Mouse (Mus musculus): ENCODE measurements around the gene Fubp1. TPM values are rescaled to one million over a fixed set of nuclear protein-coding genes. Genes with fewer than 3 reads are reported as not detected.
A peak's percentile ranks its signal among the peaks of the same experiment; 100 is the strongest.

The Fubp1 gene
- total and polyA plus RNA-seq, 2 experiments from 2014 or later: 135 to 257 TPM

DNA sequence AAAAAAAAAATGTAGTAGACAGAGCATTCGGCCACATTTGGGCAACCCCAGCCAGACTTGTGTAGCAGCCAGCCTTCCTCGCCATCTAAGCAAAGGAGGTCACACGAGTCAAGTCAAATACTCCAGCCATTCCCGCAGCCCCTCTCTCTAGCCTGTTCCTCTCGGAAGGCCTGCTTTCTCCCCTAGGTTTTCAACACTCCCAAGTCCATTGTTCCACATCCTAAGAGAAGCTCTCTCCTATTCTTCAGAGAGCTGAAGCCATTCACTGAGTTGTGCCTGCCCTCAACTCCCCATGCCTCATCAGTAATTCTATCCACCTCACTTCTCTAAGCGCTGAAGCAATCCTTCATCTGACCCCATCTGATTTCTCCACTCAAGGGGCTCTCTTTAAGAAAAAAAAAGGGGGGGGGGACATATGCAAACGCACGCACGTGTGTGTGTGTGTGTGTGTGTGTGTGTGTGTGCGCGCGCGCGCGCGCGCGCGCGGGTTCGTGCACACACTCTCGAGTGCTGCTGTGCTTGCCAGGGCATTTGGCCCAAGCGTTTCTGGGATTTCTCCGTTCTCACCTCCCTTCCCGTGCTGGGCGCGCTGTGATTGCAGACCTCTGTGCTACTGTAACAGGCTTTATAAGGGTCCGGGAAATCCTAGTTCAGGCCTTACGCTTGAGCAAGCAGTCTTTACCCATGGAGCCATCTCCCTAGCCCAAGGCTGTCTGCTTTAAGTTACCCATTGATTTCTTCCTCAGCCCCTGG is 43.3 kb upstream of the Fubp1 start:
- H3K4me1 ChIP-seq (ENCODE audit: insufficient read depth): no peaks in the 10 kb centered on the region
- H3K27me3 ChIP-seq (ENCODE audit: insufficient read depth, low read length): no peaks in the 10 kb centered on the region
- 14% methylated on average over 29 of the region's 29 CpGs for WGBS
- H3K9me3 ChIP-seq (ENCODE audit: low read length): no peaks in the 10 kb centered on the region
- DNase-seq (peak; percentile 73), ATAC-seq (peak; percentile 34; the same call in 1 of the 2 replicates)
- H3K36me3 ChIP-seq (ENCODE audit: insufficient read depth): no peaks in the 10 kb centered on the region
- peak overlapping the region; percentile 91 for H3K4me2 ChIP-seq (ENCODE audit: low read depth)
- no peak for TF ChIP-seq CTCF (IDR thresholded peaks at IDR 0.05; ENCODE audit: low read depth)
- peak overlapping the region; percentile 51 for H3K4me3 ChIP-seq (ENCODE audit: low read depth, low read length)
- 0 out of 2 replicates have a peak overlapping the region, but pooled peaks have one; percentile 54 for H3K27ac ChIP-seq (ENCODE audit: low read depth, low read length)
- H3K9ac ChIP-seq: peak overlapping the region; percentile 39; the same call in 1 of the 2 replicates

GRCm38 (mm10) chr3:152168007-152168406 is 42.2 kb upstream of the Fubp1 start:
- no peak overlapping the region for H3K4me3 ChIP-seq (ENCODE audit: low read depth, low read length)
- ATAC-seq: no peak
- H3K9me3 ChIP-seq (ENCODE audit: low read length): no peaks in the 10 kb centered on the region
- H3K36me3 ChIP-seq (ENCODE audit: insufficient read depth): no peaks in the 10 kb centered on the region
- DNase-seq: no peak
- TF ChIP-seq CTCF (IDR thresholded peaks at IDR 0.05; ENCODE audit: low read depth): no peak
- H3K4me2 ChIP-seq (ENCODE audit: low read depth): no peak overlapping the region
- no peaks in the 10 kb centered on the region for H3K4me1 ChIP-seq (ENCODE audit: insufficient read depth)
- no peak overlapping the region for H3K27ac ChIP-seq (ENCODE audit: low read depth, low read length)
- H3K9ac ChIP-seq: no peak overlapping the region
- WGBS: 96% methylated on average over 10 of the region's 10 CpGs
- no peaks in the 10 kb centered on the region for H3K27me3 ChIP-seq (ENCODE audit: insufficient read depth, low read length)

- no peaks in the 10 kb centered on the region for H3K4me1 ChIP-seq (ENCODE audit: insufficient read depth)
- DNase-seq (no peak), ATAC-seq (no peak)
- H3K27me3 ChIP-seq (ENCODE audit: insufficient read depth, low read length): no peaks in the 10 kb centered on the region
- no peak for TF ChIP-seq CTCF (IDR thresholded peaks at IDR 0.05; ENCODE audit: low read depth)
- 26% methylated on average over 1 of the region's 1 CpGs for WGBS
- H3K4me3 ChIP-seq (ENCODE audit: low read depth, low read length): no peak overlapping the region
- H3K9ac ChIP-seq: no peak overlapping the region
- H3K36me3 ChIP-seq (ENCODE audit: insufficient read depth): no peaks in the 10 kb centered on the region
- H3K4me2 ChIP-seq (ENCODE audit: low read depth): no peak overlapping the region
- H3K9me3 ChIP-seq (ENCODE audit: low read length): no peaks in the 10 kb centered on the region
- no peak overlapping the region for H3K27ac ChIP-seq (ENCODE audit: low read depth, low read length)
Measured at GRCm38 (mm10) chr3:152170407-152170806, 39.8 kb upstream of the Fubp1 start.

- no peaks in the 10 kb centered on the region for H3K36me3 ChIP-seq (ENCODE audit: insufficient read depth)
- no peaks in the 10 kb centered on the region for H3K4me1 ChIP-seq (ENCODE audit: insufficient read depth)
- ATAC-seq (no peak), DNase-seq (no peak)
- WGBS: 84% methylated on average over 2 of the region's 2 CpGs
- no peaks in the 10 kb centered on the region for H3K27me3 ChIP-seq (ENCODE audit: insufficient read depth, low read length)
- no peaks in the 10 kb centered on the region for H3K9me3 ChIP-seq (ENCODE audit: low read length)
- H3K9ac ChIP-seq: no peak overlapping the region
- H3K4me3 ChIP-seq (ENCODE audit: low read depth, low read length): no peak overlapping the region
- no peak overlapping the region for H3K27ac ChIP-seq (ENCODE audit: low read depth, low read length)
- TF ChIP-seq CTCF (IDR thresholded peaks at IDR 0.05; ENCODE audit: low read depth): no peak
- no peak overlapping the region for H3K4me2 ChIP-seq (ENCODE audit: low read depth)
Measured at GRCm38 (mm10) chr3:152171236-152171635, 39.0 kb upstream of the Fubp1 start.

DNA sequence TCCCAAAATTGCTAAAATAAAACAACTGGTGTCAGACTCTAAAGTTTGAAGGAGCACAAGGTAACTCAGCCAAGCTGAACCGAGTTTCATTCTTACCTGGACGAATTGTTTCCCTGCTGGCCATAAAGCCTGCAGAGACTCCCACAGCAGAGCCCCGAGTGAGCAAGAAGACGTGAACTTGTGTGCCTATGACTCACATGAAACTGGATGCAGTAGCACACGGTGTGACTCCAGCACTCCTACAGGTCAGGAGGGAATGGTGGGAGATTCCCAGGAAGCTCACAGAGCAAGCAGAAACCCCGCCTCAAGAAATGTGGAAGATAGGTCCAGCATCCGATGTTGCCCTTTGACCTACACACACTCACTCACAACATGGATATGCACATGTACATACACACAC is 38.4 kb upstream of the Fubp1 start:
- Histone ChIP-seq H3K4me1 (ENCODE audit: insufficient read depth) (no peaks in the 10 kb centered on the region), H3K36me3 (ENCODE audit: insufficient read depth) (no peaks in the 10 kb centered on the region), H3K27ac (ENCODE audit: low read depth, low read length) (no peak overlapping the region), H3K4me3 (ENCODE audit: low read depth, low read length) (no peak overlapping the region), H3K9ac (no peak overlapping the region), H3K4me2 (ENCODE audit: low read depth) (no peak overlapping the region), H3K27me3 (ENCODE audit: insufficient read depth, low read length) (no peaks in the 10 kb centered on the region), H3K9me3 (ENCODE audit: low read length) (no peaks in the 10 kb centered on the region)
- TF ChIP-seq CTCF (IDR thresholded peaks at IDR 0.05; ENCODE audit: low read depth): no peak
- WGBS: 76% methylated on average over 7 of the region's 7 CpGs
- DNase-seq: no peak
- ATAC-seq: no peak

- no peaks in the 10 kb centered on the region for H3K27me3 ChIP-seq (ENCODE audit: insufficient read depth, low read length)
- no peak overlapping the region for H3K27ac ChIP-seq (ENCODE audit: low read depth, low read length)
- no peak for TF ChIP-seq CTCF (IDR thresholded peaks at IDR 0.05; ENCODE audit: low read depth)
- DNase-seq: no peak
- no peak for ATAC-seq
- no peaks in the 10 kb centered on the region for H3K36me3 ChIP-seq (ENCODE audit: insufficient read depth)
- H3K4me2 ChIP-seq (ENCODE audit: low read depth): no peak overlapping the region
- H3K9ac ChIP-seq: no peak overlapping the region
- H3K9me3 ChIP-seq (ENCODE audit: low read length): no peaks in the 10 kb centered on the region
- H3K4me1 ChIP-seq (ENCODE audit: insufficient read depth): no peaks in the 10 kb centered on the region
- 88% methylated on average over 7 of the region's 7 CpGs for WGBS
- no peak overlapping the region for H3K4me3 ChIP-seq (ENCODE audit: low read depth, low read length)
Measured at GRCm38 (mm10) chr3:152172322-152172935, 37.8 kb upstream of the Fubp1 start.

DNA sequence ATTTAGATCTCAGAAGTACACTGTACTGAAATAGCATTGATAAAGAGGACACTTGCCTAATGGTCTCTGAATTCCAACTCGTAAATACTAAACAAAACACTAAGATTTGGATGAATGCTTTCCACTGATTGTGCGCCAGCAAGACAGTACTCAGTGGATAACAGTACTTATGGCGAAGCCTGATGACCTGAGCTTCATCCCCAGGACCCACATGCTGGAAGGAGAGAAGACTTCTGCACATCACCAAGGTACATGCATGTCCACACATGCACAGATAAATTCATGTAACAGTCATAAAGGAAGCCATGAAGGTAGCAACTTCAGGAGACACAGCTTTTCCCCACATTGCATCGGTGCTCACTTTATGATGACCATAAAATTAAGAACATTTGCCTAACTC is 31.4 kb upstream of the Fubp1 start:
- TF ChIP-seq CTCF (IDR thresholded peaks at IDR 0.05; ENCODE audit: low read depth): no peak
- 0 out of 2 replicates have a peak, but pooled peaks cover 7% of the 10 kb centered on the region for H3K36me3 ChIP-seq (ENCODE audit: insufficient read depth)
- H3K27ac ChIP-seq (ENCODE audit: low read depth, low read length): no peak overlapping the region
- ATAC-seq (no peak), DNase-seq (no peak)
- H3K27me3 ChIP-seq (ENCODE audit: insufficient read depth, low read length): no peaks in the 10 kb centered on the region
- no peak overlapping the region for H3K4me3 ChIP-seq (ENCODE audit: low read depth, low read length)
- H3K9me3 ChIP-seq (ENCODE audit: low read length): no peaks in the 10 kb centered on the region
- H3K4me1 ChIP-seq (ENCODE audit: insufficient read depth): no peaks in the 10 kb centered on the region
- H3K4me2 ChIP-seq (ENCODE audit: low read depth): no peak overlapping the region
- WGBS: 87% methylated on average over 4 of the region's 4 CpGs
- no peak overlapping the region for H3K9ac ChIP-seq

Measured in forebrain, postnatal 0 days (tissue).